Mouse (Mus musculus) G1E (cell line): Measurements from ENCODE around the gene Enc1.

ENCODE experiments used
- CTCF ChIP-seq: IDR thresholded peaks from 2 replicates; pipeline ENCODE4 v1.5.1; 2012; ENCODE audit warnings: low read depth, low read length, inconsistent platforms, mixed read lengths
- GATA1 ChIP-seq: IDR thresholded peaks from 2 replicates; pipeline ENCODE4 v1.6.1; 2012; ENCODE audit warnings: borderline replicate concordance, low read length, inconsistent platforms, mixed read lengths
- GATA2 ChIP-seq: IDR thresholded peaks from 2 replicates; pipeline ENCODE4 v1.6.1; 2012; ENCODE audit warnings: low read depth, low read length, inconsistent platforms, borderline replicate concordance
- POLR2AphosphoS5 ChIP-seq: IDR thresholded peaks from 2 replicates; pipeline ENCODE4 v1.6.1; 2012; ENCODE audit warnings: low read depth, low read length, inconsistent platforms; ENCODE audit not compliant: insufficient replicate concordance
- TAL1 ChIP-seq: conservative IDR thresholded peaks from 2 replicates; pipeline ENCODE4 v1.6.1; 2012; ENCODE audit warnings: low read depth, low read length, inconsistent platforms, mixed read lengths

DNA sequence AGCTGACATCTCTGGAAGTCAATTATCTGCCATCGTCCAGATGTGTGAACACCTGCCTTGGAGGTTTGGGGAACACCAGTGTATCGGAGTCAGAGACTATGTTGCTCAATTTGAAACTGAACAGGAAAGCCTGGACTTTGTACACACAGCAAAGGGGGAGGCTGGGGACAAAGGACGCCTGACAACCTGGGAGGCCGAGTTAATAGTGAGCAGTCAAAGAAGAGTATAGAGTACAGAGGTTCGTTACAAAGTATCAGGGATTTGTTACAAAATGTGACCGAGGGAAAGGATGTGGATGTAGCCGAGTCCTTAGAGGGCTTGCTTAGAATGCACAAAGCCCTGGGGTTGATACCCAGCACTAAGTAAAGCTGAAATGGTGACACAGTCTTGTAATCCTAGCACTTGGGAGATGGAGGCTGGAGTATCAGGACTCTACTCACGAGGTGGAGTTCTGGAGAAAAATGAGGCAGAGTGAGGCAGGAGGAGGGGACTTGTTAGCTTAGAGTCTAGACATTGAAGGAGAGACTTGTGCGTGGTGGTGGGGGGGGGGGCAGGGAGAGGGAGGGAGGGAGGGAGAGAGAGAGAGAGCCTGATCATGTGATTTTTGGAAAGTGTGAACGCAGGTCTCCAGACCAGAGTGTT lies 16.4 kb upstream of the Enc1 start:
- TF ChIP-seq CTCF = no peak
- TF ChIP-seq POLR2AphosphoS5 = no peak
- no peak for TF ChIP-seq TAL1
- TF ChIP-seq GATA1 = no peak
- TF ChIP-seq GATA2 = no peak
